Mouse (Mus musculus): Measurements from ENCODE around the gene Zbed4.
"Not testable (repeated sequence)": the region's sequence is repeated elsewhere in the genome, so short reads cannot be mapped to it uniquely, and the experiment has no call there.

The Zbed4 gene

DNA sequence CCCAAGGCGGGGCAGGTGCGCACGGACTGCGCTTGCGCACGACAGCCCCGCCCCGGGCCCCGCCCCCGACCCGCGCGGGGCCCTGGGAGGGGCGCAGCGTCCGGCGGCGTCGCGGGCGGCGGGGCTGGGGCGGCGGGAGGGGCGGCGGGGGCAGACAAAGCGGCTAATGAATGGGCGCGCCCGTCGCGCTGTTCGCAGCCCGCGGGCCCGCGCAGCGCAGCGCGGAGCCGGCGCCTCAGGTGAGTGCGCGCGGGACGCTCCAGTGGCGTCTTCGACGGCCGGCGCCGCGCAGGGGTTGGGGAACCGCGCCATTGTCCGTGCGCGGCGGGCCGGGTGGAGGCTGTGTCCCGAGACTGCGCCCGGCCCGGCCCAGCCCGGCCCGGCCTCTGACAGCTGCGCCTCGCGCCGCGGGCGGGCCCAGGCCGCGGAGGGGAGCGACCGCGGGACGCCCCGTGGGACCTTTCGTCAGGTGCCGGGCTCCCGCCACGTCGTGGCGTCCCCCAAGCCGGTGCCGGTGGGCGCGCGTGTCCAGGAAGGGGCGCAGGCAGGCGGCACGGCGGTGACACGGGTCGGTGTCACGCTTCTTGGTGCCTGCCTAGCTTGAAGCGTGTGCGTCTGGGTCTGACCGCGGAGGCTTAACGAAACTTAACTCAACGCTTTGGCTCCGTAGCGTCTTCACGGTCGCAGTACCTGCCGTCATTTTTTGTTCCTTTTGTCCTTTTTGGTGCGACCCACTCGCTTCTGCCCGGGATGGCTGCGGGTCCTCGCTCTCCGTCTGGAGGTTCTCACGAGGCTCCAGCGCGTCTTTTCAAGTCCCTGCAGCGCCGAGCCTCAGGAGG lies at the start of gene Zbed4:
Gene Zbed4 (plus strand): TSS at position 97 of the 839 bp plus-strand sequence.
- no peak for DNase-seq (ENCODE audit: low spot score)

DNA sequence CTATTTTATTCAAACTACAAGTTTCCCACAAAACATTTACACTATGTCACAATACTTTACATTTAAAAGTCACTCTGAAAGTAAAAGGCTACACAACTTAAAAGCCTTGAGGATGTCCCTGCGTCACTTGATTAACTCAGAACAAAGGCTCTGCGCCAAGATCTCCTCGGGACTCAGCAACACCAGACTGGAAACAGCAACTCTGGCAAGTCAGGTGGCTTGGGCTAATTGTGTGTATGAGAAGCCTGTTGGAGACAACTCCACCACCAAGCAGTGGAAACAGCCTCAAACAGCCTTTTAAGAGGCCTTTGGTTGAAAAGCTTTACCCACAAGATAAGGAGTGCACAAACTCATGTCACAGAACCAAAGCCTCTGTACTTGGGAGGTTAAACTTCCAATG lies 49.0 kb upstream of the Zbed4 start:
- no peak for DNase-seq (ENCODE audit: low spot score)

DNA sequence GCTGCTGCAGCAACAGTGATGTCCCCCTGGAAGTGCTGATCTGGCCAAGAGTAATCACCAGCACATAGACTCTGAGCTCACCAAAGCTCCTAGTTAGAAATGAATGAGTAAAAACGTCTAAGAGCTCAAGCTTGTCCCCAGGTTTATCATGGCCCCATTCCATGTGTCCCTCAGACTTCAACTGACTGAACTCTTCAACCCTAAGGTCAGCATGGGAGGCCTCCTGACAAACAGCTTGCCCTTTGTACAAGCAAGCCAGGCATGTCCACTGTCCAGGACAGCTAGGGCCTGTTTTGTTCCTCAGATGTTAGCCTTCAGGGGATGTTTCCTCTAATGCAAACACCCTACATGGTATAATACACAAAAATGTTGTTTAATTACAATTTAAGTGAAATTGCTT lies 47.2 kb upstream of the Zbed4 start:
- DNase-seq (ENCODE audit: low spot score): no peak

DNA sequence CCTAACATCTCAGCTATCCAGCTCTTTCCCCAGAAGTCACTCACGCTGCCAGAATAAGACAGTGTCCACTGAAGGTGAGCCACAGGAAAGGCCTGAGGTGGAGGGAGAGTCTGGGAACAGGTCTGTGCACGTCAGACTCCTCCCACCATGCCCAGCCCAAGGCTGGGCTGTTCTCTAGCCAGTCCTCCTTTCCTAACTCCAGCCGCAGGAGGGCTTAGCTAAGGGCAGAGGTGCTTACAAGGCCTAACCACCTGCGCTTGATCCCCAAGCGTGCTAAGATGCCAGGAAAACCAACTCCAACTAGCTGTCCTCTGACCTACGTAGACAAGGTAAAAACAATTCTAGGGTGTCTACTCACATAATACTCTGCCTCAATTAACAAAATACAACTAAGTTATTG lies 45.1 kb upstream of the Zbed4 start:
- no peak for DNase-seq (ENCODE audit: low spot score)

DNA sequence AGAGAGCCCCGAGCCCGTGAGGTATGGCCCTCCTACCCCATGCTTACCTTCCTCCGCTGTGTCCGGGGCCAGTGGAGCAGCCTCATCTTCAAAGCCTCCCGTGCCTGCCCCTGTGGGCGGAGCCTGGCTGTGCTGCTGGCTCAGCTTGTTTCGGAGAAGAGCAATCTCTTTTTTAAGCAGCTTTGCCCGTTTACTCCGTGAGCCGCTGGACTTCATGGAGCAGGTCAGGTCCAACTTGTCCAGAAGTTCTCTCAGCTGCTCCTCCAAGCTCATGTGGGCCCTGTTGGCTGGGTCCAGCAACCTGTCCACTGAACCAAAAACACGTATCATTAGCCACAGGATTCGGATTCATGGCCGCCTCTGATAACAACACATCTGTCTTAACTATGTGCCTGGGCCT lies 44.5 kb upstream of the Zbed4 start:
- DNase-seq (ENCODE audit: low spot score): not testable (repeated sequence)

DNA sequence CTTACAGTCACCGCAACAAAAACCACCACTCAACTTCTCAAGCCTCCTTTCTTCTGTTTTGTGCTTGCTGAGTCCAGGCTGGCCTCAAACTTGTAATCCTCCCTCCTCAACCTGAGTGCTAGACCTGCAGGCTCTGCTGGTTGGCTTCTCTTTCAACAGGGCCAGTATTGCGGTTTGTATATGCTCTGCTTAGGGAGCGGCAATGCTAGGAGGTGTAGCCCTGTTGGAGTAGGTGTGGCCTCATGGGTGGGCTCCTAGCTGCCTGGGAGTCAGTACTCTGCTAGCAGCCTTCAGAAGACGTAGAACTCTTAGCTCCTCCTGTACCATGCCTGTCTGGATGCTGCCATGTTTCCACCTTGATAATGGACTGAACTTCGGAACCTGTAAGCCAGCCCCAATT lies 43.3 kb upstream of the Zbed4 start:
- no peak for DNase-seq (ENCODE audit: low spot score)

DNA sequence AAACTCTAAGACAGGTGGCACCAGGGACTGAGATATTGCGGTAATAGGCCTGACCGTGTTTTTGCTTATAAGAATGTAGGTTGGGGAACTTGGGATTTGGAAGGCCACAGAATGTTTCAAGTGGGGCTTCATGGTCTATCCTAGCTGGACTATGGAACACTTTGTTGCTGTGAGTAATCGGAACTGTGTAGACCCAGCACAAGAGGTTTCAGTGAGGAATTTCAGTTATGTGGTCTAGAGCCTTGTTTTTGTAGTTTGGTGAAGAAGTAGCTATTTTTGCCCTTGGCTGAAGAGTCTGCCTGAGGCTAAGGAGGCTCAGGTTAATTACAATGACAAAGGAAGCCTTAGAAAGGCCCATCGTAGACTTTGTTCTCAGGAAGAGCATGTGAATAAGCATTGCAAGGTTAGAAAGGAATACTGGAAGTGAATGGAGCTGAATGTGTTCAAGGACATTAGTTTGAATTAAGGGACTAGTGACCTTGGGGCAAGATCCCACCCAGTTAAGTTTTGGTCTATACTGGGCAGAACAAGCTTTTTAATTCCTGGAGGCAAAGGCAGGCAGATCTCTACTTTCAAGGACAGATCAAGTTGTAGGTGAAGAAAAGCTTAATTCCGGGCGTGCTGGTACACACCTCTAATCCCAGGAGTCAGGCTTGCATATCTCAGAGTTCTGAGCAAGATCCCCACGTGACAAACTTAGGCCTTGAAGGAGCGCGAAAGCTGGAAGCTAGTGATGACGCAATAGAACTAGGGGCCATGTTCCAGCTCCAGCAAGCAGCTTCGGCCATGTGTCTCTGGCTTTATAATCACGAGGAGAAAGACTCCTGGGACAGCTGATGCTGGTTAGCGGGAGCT lies 42.6 kb upstream of the Zbed4 start:
- DNase-seq (ENCODE audit: low spot score): no peak

DNA sequence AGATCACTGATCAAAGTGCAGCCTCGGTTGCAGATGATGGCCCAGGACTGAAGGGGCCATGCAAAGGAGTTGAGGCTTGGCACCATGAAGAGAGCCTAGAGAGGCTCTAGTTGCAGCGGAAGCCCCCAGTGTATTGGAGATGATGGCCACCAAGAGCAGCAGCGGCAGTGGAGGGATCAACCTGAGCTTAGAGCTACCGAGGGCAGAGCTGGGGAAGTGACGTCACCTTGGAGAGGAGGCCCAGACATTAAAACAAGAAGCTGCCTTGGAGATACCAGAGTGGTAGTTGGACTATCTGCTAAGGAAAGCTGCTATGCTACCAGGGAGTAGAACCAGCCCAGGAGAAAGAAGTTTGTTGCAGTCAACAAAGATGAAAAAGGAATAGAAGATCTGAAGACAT lies 41.6 kb upstream of the Zbed4 start:
- no peak for DNase-seq (ENCODE audit: low spot score)

DNA sequence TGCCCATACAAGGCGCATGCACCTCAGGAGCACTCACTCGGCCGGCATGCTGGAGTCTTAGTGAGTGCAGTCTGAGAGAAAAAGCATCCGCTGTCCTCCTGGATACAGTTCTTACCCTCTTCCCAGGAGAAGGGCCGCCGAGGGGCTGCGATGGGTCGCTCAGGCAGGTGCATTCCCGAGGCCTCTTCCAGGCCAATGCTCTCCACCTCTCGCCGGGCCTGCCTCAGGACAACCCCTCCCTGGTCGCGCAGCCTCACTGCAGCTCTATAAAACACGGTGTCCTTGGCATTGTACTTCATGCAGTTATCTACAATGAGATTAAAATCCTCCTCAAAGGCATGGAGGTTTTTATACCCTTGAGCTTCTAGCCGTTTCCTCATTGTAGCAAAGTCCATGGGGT lies 39.0 kb upstream of the Zbed4 start:
- no peak for DNase-seq (ENCODE audit: low spot score)

DNA sequence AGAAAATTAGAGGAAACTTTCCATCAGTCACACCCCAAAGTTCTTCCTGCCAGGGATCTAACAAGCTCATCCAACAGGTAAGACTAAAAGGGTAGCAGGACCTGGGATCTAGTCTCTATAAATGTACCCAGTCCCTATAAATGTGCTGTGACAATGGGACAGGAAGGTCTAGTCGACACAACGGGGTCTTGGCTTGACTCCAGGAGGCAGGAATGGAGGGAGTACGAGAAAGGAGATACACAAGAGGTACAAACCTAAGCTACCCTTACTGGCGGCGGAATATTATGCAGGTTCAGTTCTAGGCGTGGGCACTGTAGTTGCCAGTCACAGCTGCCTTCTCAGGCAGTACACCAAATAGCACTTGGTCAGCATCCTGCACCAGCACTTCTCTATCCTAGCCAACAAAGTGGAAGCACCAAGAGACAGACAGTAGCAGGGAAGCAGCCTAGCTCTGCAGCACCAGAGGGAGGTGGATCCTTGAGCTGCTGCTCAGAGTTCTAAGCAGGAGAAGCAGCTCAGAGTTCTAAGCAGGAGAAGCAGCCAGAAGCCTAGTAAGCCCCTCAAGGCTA lies 37.4 kb upstream of the Zbed4 start:
- DNase-seq (ENCODE audit: low spot score): no peak

DNA sequence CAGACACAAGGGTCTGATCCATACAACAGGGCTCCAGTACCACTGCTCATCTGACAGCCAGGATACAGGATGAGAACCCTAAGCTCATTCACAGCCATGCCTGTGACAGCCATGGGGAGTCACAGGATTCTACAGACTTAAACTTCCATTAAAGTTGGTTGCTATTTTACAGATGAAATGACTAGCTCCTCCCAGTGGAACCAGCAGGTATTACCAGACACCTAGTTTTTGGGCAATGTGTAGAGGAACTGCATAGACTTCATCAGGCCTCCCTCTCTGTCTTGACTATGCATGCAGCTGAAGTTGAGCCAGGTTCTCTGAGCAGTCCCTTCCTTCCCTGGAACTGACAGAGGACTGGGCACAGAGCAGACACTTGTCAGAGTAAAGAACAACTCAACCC lies 35.1 kb upstream of the Zbed4 start:
- no peak for DNase-seq (ENCODE audit: low spot score)

DNA sequence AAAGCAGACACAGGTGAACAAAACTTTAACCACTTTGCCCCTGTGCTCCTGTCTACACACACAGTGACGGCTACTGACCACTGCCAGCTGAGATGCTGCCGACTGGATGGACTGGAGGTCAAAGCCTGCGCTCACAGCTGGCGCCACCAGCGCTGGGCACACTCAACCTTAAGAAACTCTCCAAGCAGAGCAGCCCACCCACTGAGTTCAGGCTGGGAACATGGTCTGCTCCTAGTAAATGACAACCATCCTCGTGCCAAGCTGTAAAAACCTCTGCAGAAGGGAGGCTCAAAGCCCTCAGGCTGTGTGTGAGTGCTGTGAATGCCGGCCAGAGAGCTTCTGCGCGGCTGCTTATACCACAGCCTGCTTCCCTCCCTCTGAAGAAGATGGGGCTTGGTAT lies 34.2 kb upstream of the Zbed4 start:
- DNase-seq (ENCODE audit: low spot score): no peak

DNA sequence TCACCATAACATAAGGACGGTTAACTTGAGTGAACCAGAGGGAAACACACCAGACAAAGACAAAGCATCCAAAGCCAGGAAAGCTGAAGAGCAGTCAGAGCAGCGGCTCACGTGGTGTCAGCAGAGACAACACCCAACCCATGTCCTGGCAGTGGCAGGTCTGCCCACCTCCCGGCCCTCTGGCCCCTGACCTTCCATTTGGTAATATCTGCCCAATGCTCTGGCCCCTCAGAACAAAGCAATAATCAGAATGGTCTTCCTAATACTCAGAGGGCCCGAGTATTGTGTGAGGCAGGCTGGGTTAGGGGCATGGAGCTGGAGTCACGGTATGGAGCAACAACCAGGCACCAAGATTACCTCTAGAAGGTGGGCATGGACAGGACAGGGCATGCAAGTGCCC lies 28.3 kb upstream of the Zbed4 start:
- DNase-seq (ENCODE audit: low spot score): no peak

DNA sequence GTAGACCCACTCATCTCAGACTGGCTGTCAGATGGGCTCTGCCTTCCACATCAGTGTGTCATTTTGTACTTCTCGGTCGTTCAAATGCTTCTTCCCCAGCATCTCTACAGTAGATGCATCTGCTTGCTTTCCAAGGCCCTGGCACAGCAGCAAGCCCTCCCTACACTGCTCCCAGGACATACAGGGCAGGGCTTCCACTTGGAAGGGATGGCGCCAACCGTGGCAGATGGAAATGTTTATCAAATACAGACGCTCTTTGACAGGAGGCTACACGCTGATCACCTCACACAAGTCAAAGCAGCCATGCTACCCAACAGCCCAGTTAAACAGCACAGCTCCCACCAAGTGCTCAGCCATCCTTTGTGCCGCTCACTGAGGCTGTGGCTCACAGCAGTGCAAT lies 27.1 kb upstream of the Zbed4 start:
- no peak for DNase-seq (ENCODE audit: low spot score)

DNA sequence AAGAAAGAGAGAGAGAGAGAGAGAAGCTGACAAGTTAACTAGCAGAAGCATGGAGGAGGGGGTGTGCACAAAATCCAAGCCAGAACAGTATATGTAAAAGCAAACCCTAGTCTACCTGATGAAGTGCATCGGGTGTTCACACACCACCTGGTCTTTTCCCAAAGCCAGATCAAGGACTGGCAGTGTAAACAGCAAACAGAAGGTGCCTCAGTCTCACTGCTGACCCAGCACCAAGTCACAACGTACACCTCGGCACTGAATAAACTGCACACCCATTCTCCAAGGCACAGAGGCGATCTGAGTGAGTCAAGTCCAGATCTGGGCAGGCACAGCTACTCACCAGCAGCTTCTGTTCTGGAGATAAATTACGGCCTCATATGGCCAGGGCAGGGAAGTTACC lies 26.4 kb upstream of the Zbed4 start:
- DNase-seq (ENCODE audit: low spot score): no peak

DNA sequence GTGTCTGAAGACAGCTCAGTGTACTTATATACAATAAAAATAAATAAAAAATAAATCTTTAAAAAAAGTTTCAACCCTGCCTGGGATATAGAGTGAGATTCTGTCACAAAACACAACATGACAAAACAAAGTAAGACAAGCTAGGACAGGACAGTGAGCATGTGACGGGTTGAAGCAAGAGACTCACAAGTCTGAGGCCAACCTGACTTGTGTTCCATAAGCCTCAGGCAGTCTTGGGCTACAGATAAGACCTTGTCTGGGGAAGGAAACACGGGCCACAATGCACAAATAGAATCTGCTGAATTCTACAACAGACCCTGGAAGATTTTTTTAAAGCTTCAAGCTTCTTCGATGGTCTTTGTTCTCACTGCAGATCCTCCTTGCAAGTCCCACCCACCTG lies 24.3 kb upstream of the Zbed4 start:
- no peak for DNase-seq (ENCODE audit: low spot score)

DNA sequence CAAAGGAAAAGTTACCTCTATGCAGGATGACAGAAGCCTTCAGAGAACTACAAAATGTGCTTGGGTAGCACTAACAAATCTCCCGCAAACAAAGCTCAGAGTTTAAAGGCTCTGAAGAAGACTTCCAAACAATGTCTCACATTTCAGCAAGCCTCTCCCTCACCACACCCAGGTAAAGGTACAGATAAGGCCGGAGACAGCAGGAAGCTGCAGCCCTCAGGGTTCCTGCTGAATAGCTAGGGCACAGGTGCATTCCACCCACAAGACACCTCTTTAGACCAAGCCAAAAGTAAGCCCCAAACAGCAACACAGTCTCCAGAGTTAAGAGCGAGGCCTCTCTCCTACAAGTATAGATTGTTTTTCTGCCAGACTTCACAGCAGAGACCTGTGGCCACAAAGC lies 20.7 kb upstream of the Zbed4 start:
- no peak for DNase-seq (ENCODE audit: low spot score)

DNA sequence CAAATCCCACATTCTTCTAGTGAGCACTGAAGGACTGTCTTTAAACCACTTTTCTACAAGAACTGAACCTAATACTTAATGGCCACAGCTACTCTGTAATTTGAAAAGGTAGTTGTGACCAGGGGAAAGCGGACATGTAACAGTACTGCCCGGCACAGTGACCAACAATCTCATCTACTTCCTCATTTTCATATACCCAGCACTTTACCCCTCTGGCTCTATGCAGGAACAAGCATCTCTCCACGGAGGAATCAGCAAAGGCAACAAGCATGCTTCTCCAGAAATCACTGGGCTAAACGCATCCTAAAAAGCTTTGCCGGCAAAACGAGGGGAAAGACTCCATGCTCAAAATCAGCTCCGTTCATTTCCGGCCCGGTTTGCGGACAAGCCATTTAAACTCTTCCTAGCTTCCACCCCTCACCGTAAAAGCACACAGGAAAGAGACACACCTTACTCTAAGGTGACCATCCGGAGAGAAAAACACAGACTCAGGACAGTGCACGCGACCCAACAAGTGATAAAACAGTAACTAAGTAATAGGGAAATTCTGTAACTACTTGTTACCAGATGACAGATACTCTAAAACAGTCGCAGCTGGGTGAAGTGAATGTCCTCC lies 18.9 kb upstream of the Zbed4 start:
- no peak for DNase-seq (ENCODE audit: low spot score)

DNA sequence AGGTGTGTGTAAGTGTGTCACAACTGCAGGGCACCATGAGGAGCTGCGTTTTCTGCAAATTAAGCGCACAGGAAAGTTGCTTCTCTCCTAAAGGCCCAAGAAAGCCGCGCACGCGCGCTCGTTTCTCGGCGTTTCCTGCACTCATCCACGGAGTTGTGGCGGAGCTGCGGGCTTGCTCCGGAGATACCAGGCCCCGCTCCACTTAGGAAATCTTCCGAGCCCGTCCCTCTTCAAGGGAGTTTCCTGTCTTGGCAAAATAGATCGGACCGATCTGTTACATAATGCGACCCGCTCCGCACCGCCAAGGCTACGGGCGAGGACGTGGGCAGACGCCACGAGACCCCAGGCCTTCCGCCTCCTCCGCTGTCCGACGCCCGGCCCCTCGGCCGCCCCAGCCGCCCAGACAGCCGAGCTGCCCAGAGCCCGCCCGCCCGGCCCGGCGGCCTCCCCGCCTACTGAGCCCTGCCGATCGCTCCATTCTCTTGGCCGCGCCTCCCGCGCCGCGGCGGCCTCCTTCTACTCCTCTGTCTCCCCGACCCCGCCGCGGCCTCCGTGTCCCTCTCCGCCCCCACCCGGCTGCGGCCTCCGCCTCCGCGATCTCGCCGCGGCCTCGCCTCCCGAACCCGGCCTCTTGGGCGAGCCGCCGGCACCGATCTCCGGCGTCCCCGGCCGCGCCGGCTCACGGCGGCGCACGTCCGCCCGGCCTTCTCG lies 18.3 kb upstream of the Zbed4 start:
- no peak for DNase-seq (ENCODE audit: low spot score)

DNA sequence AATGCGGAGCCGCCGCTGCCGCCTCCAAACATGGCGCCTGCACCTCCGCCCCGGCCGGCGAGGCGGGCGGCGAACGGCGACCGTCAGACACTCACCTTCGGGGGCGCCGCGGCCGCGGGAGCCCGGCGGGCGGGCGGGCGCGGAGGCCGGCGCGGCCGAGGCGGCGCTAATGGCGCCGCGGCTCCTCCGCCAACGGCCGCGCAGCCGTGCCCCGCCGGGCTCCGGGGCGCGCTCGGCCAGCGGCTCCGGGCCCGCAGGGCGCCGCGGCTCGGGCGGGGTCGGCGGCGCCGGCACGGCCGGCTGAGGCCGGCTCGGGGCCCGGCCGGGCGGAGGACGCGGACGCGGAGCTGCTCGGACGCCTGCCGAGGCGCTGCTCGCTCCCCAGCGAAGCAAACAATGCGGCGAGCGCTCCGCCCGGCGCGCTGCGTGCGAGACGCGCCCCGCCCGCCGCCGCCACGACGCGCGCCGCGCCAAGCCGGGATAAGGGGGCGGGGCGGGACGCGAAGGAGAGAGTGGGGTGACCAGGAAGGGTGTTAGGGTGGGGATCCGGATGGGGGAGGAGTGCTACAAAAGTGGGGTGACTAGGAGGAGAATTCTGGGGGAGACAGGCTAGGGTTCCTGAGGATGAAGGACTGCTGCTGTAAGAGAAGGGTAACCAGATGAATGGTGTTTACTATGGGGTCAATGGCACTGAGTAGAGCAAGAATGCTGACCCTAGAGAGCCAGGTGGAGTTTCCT lies 17.5 kb upstream of the Zbed4 start, which contains the start of gene Brd1:
Gene Brd1 (minus strand): TSS at position 400 of the 738 bp plus-strand sequence.
- no peak for DNase-seq (ENCODE audit: low spot score)

DNA sequence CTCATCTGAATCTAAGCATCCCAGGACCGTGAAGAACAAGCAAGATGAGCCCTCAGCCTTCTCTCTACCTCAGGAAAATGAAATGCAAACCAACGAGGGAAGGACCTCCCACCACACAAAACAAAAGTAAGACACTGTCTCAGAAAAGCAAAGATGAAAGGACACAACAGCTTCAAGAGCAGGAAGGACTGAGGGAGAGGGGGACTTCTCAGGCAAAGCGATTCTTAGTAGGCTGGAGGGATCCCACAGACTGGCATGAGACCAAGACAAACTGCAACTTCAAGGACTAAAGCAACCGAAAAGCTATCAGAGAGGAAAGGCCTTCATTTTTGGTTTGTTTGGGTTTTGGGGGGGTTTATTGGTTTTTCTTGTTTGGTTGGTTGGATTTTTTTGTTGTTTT lies 15.3 kb upstream of the Zbed4 start:
- no peak for DNase-seq (ENCODE audit: low spot score)
